Mouse (Mus musculus) thymus, postnatal 0 days (tissue): ENCODE measurements at regions not wholly inside any gene's neighbourhood (a gene's known extent, or its start where the extent isn't known, plus 50 kb on each side); places are given as distances from the start of the nearest gene placed in this dataset.
A peak's percentile ranks its signal among the peaks of the same experiment; 100 is the strongest.
"Not testable (repeated sequence)": the region's sequence is repeated elsewhere in the genome, so short reads cannot be mapped to it uniquely, and the experiment has no call there.

Experiments used
- DNase-seq: peaks from one replicate; pipeline ENCODE4 v3.0.0-alpha.2; 2015; ENCODE audit warnings: low spot score

DNA sequence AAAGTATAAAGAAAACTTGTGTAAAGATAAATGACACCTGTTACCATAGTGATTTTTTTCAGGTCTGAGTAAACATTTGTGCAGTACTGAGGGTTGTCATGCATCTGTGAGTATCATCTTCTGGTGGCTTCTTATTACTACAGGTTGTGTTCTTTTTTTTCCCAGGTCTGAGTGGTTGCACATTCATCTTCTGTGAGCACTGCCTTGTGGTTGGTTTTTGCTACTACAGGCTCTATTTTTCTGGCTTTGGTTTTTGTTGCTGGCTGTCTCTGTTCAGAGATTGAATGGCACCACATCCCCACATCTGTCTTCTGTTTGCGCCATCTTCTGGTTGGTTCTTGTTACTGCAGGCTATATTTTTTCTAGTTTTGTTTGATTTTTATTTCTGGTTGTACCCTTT lies 81.8 kb upstream of the Gvin1 start:
- not testable (repeated sequence) for DNase-seq

DNA sequence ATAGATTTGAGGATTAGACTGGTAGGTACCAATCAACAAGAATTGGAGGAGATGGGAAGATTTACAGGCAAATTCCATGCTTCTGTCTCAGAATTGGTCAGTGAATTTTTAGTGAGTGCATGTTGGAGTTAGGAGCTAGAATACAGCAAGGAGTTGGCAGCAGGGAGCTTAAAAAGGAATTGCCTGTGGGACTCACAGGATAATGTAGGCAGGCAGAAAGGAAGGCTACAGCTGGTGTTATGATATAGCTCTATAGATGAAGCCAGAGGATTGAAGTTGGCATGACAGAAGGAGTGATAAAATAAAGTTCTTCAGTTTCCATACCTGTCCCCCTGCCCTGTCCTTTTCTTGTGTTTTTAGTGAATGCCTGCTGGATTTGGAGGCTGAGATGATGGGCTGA lies 69.7 kb upstream of the Gvin1 start:
- not testable (repeated sequence) for DNase-seq

GRCm38 (mm10) chr7:106279946-106280345 lies 64.8 kb upstream of the Gvin1 start:
- not testable (repeated sequence) for DNase-seq

DNA sequence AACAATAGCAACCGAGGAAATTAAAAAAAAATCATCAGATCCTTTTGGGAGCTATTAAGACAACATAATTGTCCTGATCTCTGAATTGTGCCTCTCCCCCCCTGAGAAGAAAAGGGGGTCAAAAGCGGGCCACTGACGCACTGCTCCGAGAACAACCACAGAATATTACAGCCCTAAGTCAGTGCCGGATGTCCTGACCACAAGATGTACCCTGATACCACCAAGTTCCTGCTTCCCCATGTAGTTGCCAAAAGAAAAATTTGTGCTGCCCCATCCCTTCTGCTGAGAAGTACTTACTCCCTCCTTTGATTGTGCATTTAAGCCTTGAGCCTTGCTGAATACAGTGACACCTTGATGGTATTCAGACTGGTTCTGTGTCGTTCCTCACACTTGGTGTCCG lies 55.8 kb upstream of the Gvin1 start:
- peak; percentile 14 for DNase-seq
